Mouse (Mus musculus) thymus, adult 2 months (tissue): ENCODE results near the gene Ctrc.

Experiments used
- CTCF ChIP-seq: fragments of 200-500 bp; IDR thresholded peaks from 2 replicates; pipeline ENCODE4 v1.5.1; 2012; ENCODE audit warnings: mild to moderate bottlenecking, control low read depth, low read length, moderate library complexity, borderline replicate concordance; ENCODE audit not compliant: control insufficient read depth, poor library complexity, insufficient read depth; ENCODE audit errors: extremely low read depth
- POLR2A ChIP-seq: fragments of 200-500 bp; IDR thresholded peaks from 2 replicates; pipeline ENCODE4 v1.6.1; 2012; ENCODE audit warnings: mild to moderate bottlenecking, low read length, control low read depth, moderate library complexity; ENCODE audit not compliant: control insufficient read depth, poor library complexity, insufficient read depth; ENCODE audit errors: extremely low read depth

- TF ChIP-seq POLR2A = no peak
- TF ChIP-seq CTCF = no peak
Measured at GRCm38 (mm10) chr4:141787046-141787445, 59.1 kb downstream of the Ctrc start.
